Mouse (Mus musculus) midbrain, embryonic 11.5 days (tissue): ENCODE measurements around the gene Fcrlb. TPM values are rescaled to one million over a fixed set of nuclear protein-coding genes. Genes with fewer than 3 reads are reported as not detected.

Source experiments
- ATAC-seq: fragments of 200-750 bp; cut with Nextera tagmentation; 2 replicates; pipeline ENCODE4 v1.8.0; 2017; ENCODE audit warnings: moderate TSS enrichment, moderate library complexity; ENCODE audit not compliant: low FRiP score
- DNase-seq: peaks from one replicate; pipeline ENCODE4 v3.0.0; 2015; ENCODE audit warnings: low spot score; ENCODE audit errors: missing footprints
- H3K27ac ChIP-seq: fragments of 300-500 bp; sonication (generic); 2 replicates; pipeline ENCODE4 v1.5.1; 2014; ENCODE audit warnings: low read depth, low read length
- H3K27me3 ChIP-seq: fragments of 300-500 bp; sonication (generic); 2 replicates; pipeline ENCODE4 v1.6.1; 2014; ENCODE audit warnings: mild to moderate bottlenecking, low read length, moderate library complexity, mixed read lengths; ENCODE audit not compliant: control insufficient read depth, insufficient read depth
- H3K36me3 ChIP-seq: fragments of 300-500 bp; sonication (generic); 2 replicates; pipeline ENCODE4 v1.6.1; 2014; ENCODE audit warnings: mild to moderate bottlenecking, low read length, moderate library complexity, mixed read lengths; ENCODE audit not compliant: control insufficient read depth, insufficient read depth
- H3K4me1 ChIP-seq: fragments of 300-500 bp; sonication (generic); 2 replicates; pipeline ENCODE4 v1.6.1; 2014; ENCODE audit warnings: low read length; ENCODE audit not compliant: control insufficient read depth, insufficient read depth
- H3K4me2 ChIP-seq: fragments of 300-500 bp; sonication (generic); 2 replicates; pipeline ENCODE4 v1.6.1; 2014; ENCODE audit warnings: mild to moderate bottlenecking, moderate library complexity
- H3K4me3 ChIP-seq: fragments of 300-500 bp; sonication (generic); 2 replicates; pipeline ENCODE4 v1.5.1; 2014; ENCODE audit warnings: low read depth, low read length
- H3K9ac ChIP-seq: fragments of 300-500 bp; sonication (generic); 2 replicates; pipeline ENCODE4 v1.6.1; 2014; ENCODE audit warnings: low read length
- H3K9me3 ChIP-seq: fragments of 300-500 bp; sonication (generic); 2 replicates; pipeline ENCODE4 v1.6.1; 2016; ENCODE audit warnings: low read length; ENCODE audit not compliant: control insufficient read depth
- WGBS: fragments of 180-500 bp; shearing (Covaris S2); extraction: QIAGEN DNeasy Blood & Tissue Kit; methylation state at CpG from one replicate; pipeline ENCODE4 v1.1.7; 2014; 5-methylcytosine and 5-hydroxymethylcytosine counted together
- polyA plus RNA-seq: library from polyadenylated mRNA; unstranded; fragments of >200 nt; fragmentation: Nextera tagmentation; extraction: Ambion mirVana; gene quantifications from 2 replicates; pipeline ENCODE4 v1.2.1, GENCODE M21; 2014

Fcrlb gene
- polyA plus RNA-seq, 1 experiment from 2014 or later: not detected

DNA sequence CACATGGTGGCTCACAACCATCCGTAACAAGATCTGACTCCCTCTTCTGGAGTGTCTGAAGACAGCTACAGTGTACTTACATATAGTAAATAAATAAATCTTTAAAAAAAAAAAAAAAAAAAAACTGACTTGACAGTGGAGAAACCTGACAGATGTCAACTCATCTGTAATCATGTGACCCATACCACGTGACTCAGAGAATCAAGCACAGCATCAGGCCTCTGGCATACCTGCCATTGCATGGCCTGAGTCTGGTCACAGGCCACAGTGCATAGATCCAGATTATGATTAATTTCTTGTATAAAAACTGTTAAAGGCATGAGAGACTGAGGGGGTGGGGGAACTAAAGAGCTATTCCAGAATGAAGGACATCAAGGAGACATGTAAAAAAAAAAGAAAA, 53.9 kb downstream of the Fcrlb start:
- no peaks in the 10 kb centered on the region for H3K36me3 ChIP-seq
- no peak for ATAC-seq
- no peak for DNase-seq
- WGBS: 67% methylated on average over 2 of the region's 2 CpGs
- H3K4me3 ChIP-seq: no peak overlapping the region
- no peaks in the 10 kb centered on the region for H3K9me3 ChIP-seq
- H3K4me2 ChIP-seq: no peak overlapping the region
- no peak overlapping the region for H3K27ac ChIP-seq
- no peaks in the 10 kb centered on the region for H3K27me3 ChIP-seq
- no peak overlapping the region for H3K9ac ChIP-seq
- no peaks in the 10 kb centered on the region for H3K4me1 ChIP-seq

DNA sequence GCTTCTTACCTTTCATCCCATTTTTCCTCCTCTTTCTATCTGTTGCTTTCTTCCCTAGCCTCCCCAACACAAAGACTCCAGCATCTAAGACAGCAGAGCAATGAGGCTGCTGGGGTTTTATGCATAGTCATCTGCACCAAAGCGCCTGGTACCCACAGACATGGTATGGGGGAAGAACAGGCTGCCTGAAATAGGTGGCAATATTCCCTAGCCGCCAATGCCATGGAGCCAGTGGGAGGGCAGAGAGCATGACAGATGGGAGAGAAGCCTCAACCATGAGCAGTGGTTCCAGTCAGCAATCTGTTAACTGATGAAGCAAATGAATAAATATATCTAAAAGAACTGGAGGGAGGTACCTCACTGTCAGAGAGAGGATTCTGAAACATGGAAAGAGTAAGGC, 55.4 kb downstream of the Fcrlb start:
- Histone ChIP-seq H3K4me3 (no peak overlapping the region), H3K9me3 (no peaks in the 10 kb centered on the region), H3K4me2 (no peak overlapping the region), H3K4me1 (no peaks in the 10 kb centered on the region), H3K27me3 (no peaks in the 10 kb centered on the region), H3K9ac (no peak overlapping the region), H3K36me3 (no peaks in the 10 kb centered on the region), H3K27ac (no peak overlapping the region)
- no peak for DNase-seq
- no peak for ATAC-seq
- 87% methylated on average over 2 of the region's 2 CpGs for WGBS

Other genes starting within 250 kb of the Fcrlb start
- 9.4 and 11.2 TPM in 2 replicates for gene Atf6, start 45.2 kb downstream of the Fcrlb start, polyA plus RNA-seq
- 0.31 TPM in 1 of 2 replicates, not detected in the other for gene Gm26620, start 27.9 kb downstream of the Fcrlb start, polyA plus RNA-seq
- gene Dusp12, start 27.4 kb downstream of the Fcrlb start, polyA plus RNA-seq: 28.9 and 31.1 TPM in 2 replicates
- gene Fcrla, start 14.6 kb upstream of the Fcrlb start, polyA plus RNA-seq: not detected in 2 replicates
- gene Fcgr2b, start 63.6 kb upstream of the Fcrlb start, polyA plus RNA-seq: 0.18 TPM in 1 of 2 replicates, not detected in the other
- gene Fcgr4, start 106.0 kb upstream of the Fcrlb start, polyA plus RNA-seq: 0.18 and 0.55 TPM in 2 replicates
- 8.5 and 8.6 TPM in 2 replicates for gene Fcgr3, start 152.0 kb upstream of the Fcrlb start, polyA plus RNA-seq
- gene Cfap126, start 201.0 kb upstream of the Fcrlb start, polyA plus RNA-seq: 1.7 and 2.4 TPM in 2 replicates
- gene Sdhc, start 237.7 kb upstream of the Fcrlb start, polyA plus RNA-seq: 291 and 314 TPM in 2 replicates
- 0.12 TPM in 2 replicates for gene Mpz, start 237.8 kb upstream of the Fcrlb start, polyA plus RNA-seq